Mouse (Mus musculus): ENCODE measurements around the gene Xaf1. TPM values are rescaled to one million over a fixed set of nuclear protein-coding genes. Genes with fewer than 3 reads are reported as not detected.
"Not testable (repeated sequence)": the region's sequence is repeated elsewhere in the genome, so short reads cannot be mapped to it uniquely, and the experiment has no call there.

The Xaf1 gene
- total RNA-seq, 2 experiments from 2014 or later, result 1.9 to 2.9 TPM

DNA sequence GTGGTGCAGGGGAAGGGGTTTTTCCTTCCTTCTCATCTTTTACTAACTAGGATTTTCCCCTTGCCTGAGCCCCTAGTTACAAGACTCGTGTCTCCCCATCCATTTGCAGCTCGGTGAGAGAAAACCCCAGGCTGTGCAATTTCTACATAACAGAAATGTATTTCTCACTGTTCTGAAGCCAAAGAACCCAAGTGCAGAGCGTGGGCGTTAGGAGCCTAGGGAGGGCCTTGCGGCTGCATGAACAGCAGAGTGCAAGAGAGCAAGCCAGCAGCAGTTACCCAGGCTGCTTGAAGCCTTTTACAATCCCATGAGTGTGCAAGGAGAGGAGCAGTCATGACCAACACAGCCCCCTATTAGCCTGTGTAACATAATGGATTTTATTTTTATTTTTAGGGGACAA, 6.0 kb downstream of the Xaf1 start:
- DNase-seq (ENCODE audit: low spot score in 2 of 2), result peak; percentile 36 to 39

DNA sequence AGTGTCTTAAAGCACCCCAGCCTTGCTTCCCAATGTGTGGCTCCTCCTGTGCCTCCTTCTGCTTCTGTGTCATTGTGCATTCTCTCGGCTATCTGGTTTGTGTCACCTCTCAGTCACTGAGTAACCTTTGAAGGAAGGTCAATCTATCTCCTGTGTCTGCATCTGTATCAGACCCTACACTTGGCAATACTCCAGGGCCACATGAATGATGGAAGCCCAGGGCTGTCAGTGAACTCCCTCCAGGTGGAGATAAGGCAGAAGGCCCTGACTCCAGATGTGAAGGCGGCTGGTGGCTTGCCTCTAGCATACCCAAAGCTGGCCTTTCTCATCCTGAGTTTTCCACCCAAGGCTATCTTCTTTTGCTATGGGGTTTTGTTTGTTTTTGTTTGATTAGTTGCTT, 7.6 kb downstream of the Xaf1 start:
- no peak for DNase-seq (ENCODE audit: low spot score in 2 of 2)
- intact Hi-C loops (cut with DNase I), result no loop called here

More for the DNA sequence above, 6.0 kb downstream of the Xaf1 start:
- intact Hi-C loops (cut with DNase I), result no loop called here

DNA sequence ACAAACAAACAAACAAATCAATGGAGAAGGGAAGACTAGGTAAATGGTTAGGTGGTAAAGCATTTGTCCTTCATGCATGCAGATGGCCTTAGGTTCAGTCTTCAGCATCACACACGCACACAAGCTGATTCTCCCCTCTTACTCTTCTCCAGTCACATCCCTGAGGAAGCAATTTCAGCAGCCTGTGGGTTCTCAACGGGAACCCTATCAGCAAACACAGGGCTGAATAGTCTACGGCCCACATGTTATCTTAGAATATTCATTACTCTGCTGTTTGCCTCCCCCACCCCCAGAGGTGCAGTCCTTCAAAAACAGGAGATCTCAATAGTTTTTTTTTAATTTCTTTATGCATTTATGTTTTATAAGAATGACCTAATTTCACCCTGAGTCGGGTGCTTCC, 9.1 kb downstream of the Xaf1 start:
- intact Hi-C loops (cut with DNase I), result no loop called here
- DNase-seq (ENCODE audit: low spot score in 2 of 2), result no peak

DNA sequence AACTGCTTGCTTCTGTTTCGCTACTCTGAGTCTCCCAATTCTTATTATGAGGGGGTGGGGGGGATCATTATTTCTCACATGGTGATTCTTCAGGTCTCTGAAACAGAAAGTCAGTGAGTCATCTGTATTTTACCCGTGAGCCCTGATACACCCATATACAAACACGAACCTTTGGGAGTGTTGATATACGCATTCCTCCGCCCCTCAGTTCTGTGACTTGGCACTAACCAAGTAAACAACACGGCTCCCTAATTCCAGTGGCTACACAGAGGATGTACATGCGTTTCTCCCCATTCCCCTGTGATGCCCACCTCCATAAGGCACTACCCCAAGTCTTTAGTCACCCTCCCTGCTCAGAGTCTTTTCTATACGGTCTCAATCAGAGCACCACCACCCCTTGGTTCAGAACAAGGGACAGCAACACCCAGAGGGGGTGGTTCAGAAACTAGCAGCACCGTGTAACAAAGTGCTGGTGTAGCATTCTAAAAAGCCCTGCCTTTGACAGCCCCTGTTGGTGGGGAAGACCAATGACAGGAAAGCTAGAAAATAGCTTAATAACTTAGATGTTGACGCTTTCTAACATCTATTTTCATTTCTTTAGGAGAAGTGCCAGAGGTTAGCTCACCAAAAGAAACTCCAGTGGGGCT, 10.0 kb downstream of the Xaf1 start:
- DNase-seq (ENCODE audit: low spot score in 2 of 2), result no peak
- intact Hi-C loops (cut with DNase I), result no loop called here

DNA sequence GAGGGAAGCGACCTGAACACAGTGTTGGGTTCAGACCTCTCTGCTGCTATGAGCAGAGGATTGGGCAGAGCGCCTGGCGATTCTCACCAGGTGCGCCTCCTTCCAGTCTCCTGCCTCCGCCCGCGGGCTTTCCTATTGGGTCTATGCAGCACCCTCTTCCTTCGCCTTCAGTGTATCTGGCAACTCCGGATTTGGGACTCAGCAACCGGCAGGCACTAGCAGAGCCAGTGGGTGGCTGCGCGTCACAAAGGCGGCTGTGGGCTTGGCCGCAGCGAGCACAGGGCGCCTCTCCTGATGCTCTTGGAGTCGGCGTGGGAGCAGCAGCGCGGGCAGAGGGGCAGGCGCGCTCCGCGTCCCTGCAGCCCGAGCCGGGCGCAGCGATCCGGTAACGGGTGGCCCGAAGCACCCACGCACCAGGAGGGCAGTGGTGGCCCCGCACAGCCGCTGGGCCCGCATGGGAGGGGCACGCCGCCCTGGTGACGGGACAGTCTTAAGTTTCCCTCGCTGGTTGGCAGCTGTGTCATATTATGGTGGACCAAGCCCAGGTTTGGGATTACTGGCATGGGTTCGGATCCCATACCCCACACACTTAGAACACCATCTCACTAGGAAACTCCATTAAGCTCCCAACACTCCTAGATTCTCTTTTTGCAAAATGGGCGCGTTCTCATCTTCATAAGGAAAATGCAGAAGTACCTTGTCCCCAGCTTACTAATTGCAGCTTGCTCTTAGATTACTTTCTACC, 12.9 kb downstream of the Xaf1 start, which contains the start of gene Fbxo39:
Fbxo39 (plus strand) TSS at position 294 of the 745 bp plus-strand sequence.
- peak; percentile 46 to 51 for DNase-seq (ENCODE audit: low spot score in 2 of 2)
- intact Hi-C loops (cut with DNase I), result no loop called here

DNA sequence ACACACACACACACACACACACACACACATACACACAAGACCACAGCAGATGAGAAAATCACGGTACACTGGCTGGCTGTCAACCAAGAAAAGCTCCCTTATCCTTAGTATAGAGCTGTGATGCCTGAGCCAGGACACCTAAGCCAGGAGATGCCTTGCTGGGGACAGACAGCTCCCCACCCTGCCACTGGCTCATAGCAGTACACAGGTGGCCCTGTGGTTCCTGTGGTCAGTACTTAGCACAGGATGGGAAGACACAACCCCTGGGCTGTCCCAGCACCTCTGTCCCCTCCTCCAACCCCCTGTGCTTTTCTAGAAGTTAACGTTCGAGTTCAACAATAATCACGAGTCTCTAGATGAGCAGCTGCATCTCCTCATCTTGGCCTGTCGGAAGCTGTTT, 16.6 kb downstream of the Xaf1 start:
- no peak for DNase-seq (ENCODE audit: low spot score in 2 of 2)
- intact Hi-C loops (cut with DNase I), result no loop called here

DNA sequence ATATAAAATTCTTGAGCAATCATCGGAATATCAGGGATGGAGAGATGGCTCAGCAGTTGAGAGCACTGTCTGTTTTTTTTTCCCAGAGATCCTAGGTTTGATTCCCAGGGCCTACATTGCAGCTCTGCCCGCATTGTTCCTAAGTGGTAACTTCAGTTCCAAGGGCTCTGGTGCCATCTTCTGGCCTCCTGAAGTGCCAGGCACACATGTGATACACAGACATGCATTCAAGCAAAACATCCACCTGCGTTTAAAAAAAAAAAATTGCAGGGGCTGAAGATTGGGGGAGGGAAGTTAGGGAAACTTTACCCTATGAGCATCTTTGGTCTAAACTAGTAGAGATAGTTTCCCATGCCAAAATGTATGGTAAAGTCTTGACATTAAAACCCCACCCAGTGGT, 23.0 kb downstream of the Xaf1 start:
- intact Hi-C loops (cut with DNase I), result loop anchor here (5.0 kb wide), 1 partner anchor 97 kb away; no protein-coding TSS in a partner anchor
- no peak for DNase-seq (ENCODE audit: low spot score in 2 of 2)

DNA sequence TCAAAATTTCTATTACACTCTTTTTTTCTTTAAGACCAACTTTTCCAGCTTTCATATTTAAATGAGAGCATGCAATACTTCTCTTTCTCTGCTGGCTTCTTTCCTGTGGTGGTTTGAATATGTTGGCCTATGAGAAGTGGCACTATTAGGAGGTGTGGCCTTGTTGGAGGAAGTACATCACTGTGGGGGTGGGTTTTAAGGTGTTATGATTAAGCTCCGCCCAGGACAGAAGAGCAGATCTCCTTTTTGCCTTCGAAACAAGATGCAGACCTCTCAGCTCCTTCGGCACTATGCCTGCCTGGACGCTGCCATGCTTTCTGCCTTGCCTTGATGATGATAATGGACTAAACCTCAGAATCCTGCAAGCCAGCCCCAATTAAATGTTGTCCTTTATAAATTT, 24.3 kb downstream of the Xaf1 start:
- DNase-seq (ENCODE audit: low spot score in 2 of 2), result no peak
- intact Hi-C loops (cut with DNase I), result no loop called here

DNA sequence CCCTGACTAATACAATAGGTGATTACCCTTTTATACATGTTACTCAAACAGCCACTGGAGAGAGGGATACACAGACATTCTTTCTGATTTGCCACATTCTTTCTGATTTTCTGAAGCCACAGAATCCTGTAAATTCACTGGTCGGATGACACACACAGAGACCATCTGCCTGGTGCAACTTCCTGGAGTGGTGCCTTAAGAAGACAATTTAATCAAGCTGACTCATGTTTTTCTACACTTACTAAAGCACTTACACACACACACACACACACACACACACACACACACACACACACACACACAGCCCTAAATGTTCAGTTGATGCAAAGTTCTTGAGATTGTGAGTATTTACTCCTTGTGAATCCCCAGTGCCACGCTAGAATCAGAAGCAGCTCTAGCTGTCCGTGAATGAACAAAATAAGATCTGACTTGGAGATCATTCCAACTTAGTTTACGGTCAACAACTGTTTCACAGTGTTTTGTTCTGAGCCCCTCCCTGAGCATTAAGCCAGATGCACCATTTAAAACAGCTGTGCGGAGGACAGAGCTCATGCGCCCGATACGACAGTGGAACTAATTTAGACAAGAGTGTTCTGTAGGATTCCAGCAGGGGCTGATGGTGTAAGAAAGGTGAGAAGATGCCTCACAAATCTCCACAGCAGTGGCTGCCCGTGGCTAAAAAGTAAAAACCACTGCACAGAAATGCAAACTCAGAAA, 31.7 kb downstream of the Xaf1 start:
- peak; percentile 51 to 73 for DNase-seq (ENCODE audit: low spot score in 2 of 2)

DNA sequence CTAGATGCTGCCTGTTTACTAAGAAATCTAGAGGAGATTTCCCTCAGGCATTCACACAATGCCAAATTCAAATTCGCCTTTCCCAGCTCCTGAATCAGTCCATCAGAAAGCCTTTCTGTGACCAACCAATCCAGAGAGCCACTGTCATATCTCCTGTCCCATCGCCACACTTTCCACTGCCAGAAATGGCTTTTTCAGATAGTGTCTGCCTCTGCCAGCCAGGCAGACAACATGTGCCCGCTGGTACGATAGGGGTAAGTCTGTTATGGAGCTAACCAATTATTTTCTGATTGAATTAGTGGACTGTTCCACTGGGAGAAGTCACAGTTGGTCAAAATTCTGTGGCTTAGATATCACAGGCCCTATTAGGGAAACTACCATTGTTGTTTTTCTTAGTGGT, 33.2 kb downstream of the Xaf1 start:
- intact Hi-C loops (cut with DNase I), result no loop called here

More for the DNA sequence above, 31.7 kb downstream of the Xaf1 start:
- intact Hi-C loops (cut with DNase I), result no loop called here

DNA sequence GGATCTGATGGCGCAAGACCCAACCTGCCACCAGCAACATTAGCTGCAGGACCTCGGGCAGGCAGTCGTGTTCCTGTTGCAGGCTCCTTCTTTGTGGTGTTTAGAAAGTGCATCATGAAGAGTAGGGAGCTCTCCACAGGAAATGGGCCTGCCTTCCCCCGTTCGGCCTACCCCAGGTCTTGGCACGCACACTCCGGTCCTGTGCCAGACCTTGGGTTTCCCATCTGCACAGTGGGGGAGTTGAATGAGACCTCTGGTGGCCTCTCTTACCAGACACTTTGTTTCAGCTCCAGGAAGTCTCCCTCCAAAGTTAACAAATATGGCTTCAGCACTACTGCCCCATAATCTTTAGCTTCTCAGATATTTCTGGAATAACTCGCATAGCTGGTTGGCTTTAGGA, 35.3 kb downstream of the Xaf1 start:
- intact Hi-C loops (cut with DNase I), result no loop called here
- DNase-seq (ENCODE audit: low spot score in 2 of 2), result no peak

More for the DNA sequence above, 33.2 kb downstream of the Xaf1 start:
- no peak for DNase-seq (ENCODE audit: low spot score in 2 of 2)

DNA sequence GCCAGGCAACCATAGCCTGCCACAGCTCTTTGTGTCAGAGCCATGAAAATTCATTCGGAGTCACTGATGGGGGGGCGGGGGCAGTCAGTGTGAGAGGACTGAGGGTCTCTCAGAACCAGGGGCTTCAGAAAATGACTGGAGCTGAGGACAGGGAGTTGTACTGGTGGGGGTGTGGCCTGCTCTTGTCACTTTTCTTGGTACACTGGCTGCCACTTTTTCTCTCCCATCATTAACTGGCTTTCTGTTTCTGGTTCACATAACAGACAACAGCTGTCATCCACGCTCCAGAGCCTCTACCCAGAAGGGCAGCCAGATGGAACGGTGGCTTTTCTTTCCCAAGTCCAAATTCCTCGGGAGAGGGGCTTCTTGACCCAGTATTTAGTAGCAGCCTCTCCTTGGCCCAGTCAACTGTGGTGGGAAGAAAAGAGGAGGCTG, 37.0 kb downstream of the Xaf1 start:
- DNase-seq (ENCODE audit: low spot score in 2 of 2), result no peak
- intact Hi-C loops (cut with DNase I), result no loop called here

DNA sequence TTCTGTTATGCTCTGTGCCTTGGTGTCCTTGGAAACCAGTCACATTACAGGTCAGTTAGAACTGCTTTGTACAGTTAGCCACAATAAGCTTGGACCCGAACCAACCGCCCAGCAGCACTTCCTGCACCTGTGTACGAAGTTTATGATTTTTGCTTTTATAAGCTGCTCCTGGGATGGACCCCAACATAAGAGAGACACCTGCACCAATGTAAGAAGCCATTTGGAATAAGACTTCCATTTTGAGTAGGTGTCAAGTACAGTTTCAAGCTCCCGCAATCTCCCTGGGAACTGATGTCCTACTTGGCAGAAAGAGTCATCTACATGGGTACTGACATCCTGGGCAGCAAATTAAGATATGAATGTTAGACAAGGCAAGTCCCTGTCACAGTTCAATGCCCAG, 38.3 kb downstream of the Xaf1 start:
- no peak for DNase-seq (ENCODE audit: low spot score in 2 of 2)
- intact Hi-C loops (cut with DNase I), result loop anchor here (5.0 kb wide), 1 partner anchor 223 kb away; no protein-coding TSS in a partner anchor

DNA sequence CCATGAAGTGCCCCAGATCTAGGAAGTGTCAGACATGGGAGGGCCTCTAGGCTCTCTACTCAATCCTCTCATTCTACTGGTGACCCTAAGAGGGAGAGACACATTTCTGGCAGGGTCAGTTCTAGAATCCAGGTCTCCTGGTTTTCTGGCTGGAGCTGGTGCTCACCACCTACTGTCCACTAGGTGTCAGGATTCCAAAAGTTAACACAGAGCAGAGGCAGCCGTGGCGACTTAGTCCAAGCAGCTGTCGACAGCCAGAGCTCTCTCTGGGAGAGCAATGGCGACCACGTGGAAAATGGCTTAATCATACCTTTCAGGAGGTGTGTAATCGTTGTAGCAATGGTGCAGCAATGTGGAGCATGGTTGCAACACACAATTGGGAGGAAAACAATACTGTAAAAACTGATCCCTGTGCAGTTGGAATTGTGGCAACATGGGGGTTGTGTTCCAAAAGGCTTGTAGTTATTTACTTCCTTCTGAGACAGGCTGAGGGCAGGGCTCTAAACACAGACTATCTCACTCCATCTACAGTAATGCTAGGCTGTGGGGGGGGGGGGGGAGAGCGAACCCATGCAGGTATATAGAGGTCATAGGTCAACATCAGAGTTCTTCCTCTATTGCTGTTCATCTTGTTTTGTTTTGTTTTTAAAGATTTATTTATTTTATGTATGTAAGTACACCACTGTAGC, 41.3 kb downstream of the Xaf1 start:
- intact Hi-C loops (cut with DNase I), result loop anchor here (2.0 to 5.0 kb wide), 3 partner anchors 86 to 220 kb away; no protein-coding TSS in a partner anchor
- DNase-seq (ENCODE audit: low spot score in 2 of 2), result peak; percentile 73 to 78

DNA sequence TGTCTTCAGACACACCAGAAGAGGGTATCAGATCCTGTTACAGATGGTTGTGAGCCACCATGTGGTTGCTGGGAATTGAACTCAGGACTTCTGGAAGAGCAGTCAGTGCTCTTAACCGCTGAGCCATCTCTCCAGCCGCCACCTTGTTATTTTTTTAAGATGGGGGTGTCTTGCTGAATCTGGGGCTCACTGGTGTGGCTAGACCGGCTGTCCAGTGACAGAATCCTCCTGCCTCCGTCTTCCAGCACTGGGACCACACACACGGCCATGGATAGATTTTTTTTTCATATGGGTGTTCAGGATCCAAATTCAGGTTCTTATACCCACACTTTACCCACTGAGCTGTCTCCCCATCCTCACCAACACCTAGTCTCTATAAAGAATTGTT, 41.8 kb downstream of the Xaf1 start:
- not testable (repeated sequence) for DNase-seq (ENCODE audit: low spot score in 2 of 2)
- intact Hi-C loops (cut with DNase I), result loop anchor here (2.0 to 5.0 kb wide), 3 partner anchors 86 to 219 kb away; no protein-coding TSS in a partner anchor

DNA sequence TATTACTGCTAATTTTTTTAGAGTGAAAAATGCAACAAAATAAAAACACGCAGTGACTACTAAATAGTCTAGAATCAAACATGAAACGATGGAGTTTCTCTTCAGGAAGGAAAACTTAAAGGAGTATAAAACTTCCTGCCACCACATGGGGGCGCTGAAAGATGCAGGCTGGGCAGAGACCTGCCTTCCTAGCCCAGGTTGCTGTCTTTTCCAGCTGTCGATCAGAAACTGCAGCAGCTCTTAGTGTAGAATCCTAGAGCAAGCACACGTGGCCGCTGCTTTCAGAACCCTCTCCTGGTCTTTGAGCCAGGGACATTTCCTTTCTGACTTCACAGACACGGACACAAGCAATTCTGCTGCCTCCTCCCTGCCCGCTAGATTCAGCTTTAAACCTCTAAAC, 42.5 kb downstream of the Xaf1 start:
- peak; percentile 64 to 65 for DNase-seq (ENCODE audit: low spot score in 2 of 2)
- intact Hi-C loops (cut with DNase I), result loop anchor here (2.0 to 5.0 kb wide), 3 partner anchors 85 to 218 kb away; no protein-coding TSS in a partner anchor

DNA sequence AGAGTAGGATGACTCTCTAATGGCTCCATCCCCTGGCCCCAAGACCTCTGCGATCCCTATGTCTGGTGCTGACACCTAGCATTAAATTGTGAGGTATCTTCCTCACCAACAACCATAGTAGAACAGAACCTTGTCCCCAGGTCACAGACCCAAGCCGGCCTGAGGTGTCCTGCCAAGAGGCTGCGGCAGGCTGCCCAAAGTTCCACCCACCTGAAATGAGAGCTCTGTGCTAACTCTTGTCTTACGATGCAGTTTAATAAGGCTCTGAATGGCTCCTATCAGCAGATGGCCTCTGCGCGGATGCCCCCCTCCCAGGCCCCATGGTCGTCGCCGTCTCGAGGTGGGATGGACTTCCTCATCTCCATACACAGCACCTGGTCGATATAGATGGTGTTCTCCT, 43.1 kb downstream of the Xaf1 start:
- no peak for DNase-seq (ENCODE audit: low spot score in 2 of 2)

DNA sequence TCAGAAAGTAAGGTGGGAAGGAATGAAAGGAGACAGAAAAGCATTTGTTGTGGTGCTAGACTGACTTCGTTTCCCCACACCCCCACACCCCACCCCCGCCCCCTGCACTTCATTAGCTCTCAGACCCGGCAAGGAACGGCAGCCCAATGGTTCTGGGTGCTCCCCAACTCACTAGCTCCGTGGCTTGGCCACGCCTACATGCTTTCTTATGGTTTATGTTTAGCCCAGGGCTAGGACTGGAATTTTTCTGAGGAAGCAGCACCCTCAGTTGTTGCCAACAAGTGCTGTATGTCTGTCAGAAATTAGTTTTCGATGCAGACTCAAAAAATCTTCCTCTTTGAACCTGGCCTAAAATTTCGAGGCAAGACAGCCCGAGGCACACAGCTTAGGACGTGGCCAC, 47.1 kb downstream of the Xaf1 start:
- no peak for DNase-seq (ENCODE audit: low spot score in 2 of 2)

More for the DNA sequence above, 43.1 kb downstream of the Xaf1 start:
- intact Hi-C loops (cut with DNase I), result loop anchor here (5.0 kb wide), 1 partner anchor 218 kb away; no protein-coding TSS in a partner anchor

DNA sequence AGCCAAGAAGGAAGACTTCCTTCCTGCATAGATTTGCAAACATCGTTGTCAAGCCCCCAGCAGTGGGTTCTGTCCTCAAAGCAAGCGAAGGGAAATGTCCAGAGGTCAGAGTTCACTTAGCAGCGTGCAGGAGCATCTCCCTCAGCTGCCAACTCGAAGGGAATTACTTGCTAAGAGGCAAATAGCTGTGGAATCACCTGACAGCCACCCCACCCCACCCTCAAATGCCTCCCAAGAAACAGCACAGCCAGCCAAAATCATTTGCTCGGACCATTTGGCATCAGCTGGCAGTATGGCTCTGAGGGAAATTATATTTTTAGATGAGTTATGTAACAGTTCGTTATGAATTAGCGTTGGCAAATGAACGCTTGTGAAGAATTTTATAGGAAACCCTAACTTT, 47.6 kb downstream of the Xaf1 start:
- intact Hi-C loops (cut with DNase I), result no loop called here
- peak in 1 of 2 experiments; percentile 24 for DNase-seq (ENCODE audit: low spot score in 2 of 2)

More for the DNA sequence above, 47.1 kb downstream of the Xaf1 start:
- intact Hi-C loops (cut with DNase I), result no loop called here
